Mouse (Mus musculus): Measurements from ENCODE around the gene Gm49355.
A peak's percentile ranks its signal among the peaks of the same experiment; 100 is the strongest.
"Not testable (repeated sequence)": the region's sequence is repeated elsewhere in the genome, so short reads cannot be mapped to it uniquely, and the experiment has no call there.

Gm49355 gene

DNA sequence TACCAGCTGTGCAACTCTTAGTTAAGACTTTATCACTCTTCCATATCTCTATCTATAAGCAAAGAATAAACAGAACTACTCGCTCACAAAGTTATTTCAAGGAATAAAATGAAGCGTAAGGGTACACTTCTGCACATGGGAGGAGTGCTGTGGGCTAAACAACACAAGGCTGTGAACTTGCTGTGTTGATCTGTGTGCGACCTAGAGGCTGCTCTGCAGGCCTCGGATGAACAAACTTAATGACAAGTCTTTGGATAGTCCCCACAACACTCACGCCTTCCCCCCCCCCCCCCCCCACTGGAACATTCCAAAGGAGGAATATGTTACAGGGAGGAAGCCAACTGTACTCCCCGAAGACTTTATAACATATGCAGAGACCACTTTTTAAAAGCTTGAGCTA lies at the start of gene Gm49355:
Gene Gm49355, plus strand, starts transcription at position 336 of the 400 bp plus-strand sequence.
- no peak for DNase-seq (ENCODE audit: low read depth in 1 of 2, low spot score in 2 of 2)

DNA sequence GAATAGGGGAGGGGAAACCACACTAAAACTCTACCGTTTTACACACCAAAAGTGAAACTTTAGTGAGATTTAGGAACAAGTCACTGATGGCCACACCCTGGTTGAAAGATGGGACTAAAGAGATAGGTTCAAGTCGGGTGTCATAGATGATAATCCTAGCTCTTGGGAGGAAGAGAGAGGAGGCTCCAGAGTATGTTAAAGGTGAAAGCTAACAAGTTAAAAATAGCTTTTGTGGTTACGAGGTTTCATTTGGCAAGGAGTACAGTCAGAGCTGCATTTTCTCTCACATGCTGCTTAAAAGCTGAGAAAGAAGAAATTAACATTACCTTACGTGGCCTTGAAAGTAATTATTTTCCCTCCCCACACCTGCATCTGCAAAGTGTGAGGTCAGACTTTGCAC lies 40.0 kb upstream of the Gm49355 start:
- no peak for DNase-seq (ENCODE audit: low read depth in 1 of 2, low spot score in 2 of 2)

GRCm38 (mm10) chr14:12276031-12276430 lies 7.7 kb upstream of the Gm49355 start:
- DNase-seq (ENCODE audit: low read depth in 1 of 2, low spot score in 2 of 2): no peak

DNA sequence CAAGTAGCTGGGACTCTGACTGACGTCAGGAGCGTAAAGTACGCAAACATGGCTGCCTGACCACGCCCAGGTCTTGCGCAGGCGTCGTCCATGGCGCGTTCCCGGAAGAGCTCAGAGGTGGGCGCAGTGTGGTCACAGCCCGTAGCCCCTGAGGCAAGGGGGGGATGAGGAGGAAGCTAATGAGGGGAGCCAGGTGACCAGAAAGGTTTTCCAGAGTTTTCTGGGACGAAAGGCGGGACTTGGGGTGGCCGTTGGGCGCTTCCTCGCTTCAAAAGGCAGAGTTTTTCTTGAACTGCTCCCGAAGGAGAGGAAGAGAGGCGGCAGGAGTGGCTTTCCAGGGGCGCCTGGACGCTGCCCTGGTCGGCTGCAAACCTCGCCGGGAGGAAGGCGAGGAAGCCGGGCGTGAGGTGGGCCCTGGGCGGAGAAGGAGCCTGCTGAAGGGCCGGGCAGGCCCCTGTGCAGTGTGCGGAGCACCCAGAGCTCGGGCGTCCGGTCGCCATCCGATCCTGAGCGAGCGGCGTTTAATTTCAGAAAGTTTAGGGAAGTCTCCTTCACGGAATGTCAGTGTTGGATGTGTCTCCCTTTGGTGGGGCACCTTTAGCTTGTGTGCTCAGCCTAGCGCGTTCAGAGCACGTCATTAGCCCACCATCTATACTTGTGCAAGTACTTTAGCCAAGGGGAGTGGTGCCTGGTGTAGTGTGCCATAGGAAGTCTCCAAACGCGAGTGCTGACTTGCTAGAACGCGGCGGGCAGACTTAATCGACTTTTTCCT lies 551 bp downstream of the Gm49355 start, which contains the start of gene 3830406C13Rik:
Gene 3830406C13Rik, plus strand, starts transcription at position 33 of the 772 bp plus-strand sequence.
- peak; percentile 30 to 54 for DNase-seq (ENCODE audit: low read depth in 1 of 2, low spot score in 2 of 2)

DNA sequence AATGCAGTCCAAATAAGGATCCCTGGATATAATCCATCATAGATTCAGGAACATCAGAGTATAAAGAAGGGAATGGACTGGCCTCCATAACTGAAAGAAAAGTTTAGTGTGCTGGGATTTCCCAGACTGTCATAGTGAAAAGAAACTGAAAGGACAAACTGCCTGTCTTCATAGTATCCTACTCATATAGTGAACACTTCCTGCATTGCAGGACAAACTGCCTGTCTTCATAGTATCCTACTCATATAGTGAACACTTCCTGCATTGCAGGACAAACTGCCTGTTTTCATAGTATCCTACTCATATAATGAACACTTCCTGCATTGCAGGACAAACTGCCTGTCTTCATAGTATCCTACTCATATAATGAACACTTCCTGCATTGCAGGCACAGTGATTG lies 6.0 kb downstream of the Gm49355 start:
- DNase-seq (ENCODE audit: low read depth in 1 of 2, low spot score in 2 of 2): not testable (repeated sequence)

GRCm38 (mm10) chr14:12296391-12296790 lies 12.6 kb downstream of the Gm49355 start:
- no peak for DNase-seq (ENCODE audit: low read depth in 1 of 2, low spot score in 2 of 2)

DNA sequence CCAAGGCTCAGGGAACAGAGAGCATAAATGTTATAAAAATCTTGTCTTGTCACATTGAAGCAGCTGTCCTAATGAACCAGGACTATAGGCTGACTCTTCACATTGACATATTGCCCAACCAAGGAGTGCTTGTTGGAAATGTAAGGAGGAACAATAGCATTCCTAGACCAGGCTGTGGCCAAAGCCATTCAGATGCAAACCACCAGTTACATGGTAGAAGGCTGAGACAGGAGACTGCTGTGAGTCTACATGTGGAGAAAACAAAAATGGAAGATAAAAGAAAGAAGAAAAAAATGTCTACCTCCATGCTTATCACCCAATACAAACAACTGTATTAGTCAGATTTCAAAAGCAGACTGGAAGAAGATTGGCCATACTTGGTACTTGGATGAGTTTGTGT lies 15.4 kb downstream of the Gm49355 start:
- DNase-seq (ENCODE audit: low read depth in 1 of 2, low spot score in 2 of 2): no peak

DNA sequence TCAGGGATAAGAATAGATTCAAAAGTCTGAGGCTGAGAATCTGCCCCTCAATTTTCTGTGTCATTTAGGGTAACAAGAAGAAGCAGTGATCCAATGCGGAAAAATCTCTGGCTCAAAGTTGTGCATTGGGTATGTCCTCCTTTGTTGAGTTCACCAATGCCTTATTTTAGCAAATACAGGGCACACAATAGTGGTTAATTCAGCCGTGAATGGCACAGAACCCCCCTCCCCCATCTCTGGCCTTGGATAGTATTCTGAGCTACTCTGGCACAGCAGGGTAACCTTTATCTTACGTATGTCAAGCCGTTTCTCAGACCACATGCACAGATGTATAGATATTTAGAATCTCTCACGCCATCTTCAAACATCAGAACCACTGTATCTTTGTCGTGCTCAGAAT lies 15.9 kb downstream of the Gm49355 start:
- no peak for DNase-seq (ENCODE audit: low read depth in 1 of 2, low spot score in 2 of 2)

DNA sequence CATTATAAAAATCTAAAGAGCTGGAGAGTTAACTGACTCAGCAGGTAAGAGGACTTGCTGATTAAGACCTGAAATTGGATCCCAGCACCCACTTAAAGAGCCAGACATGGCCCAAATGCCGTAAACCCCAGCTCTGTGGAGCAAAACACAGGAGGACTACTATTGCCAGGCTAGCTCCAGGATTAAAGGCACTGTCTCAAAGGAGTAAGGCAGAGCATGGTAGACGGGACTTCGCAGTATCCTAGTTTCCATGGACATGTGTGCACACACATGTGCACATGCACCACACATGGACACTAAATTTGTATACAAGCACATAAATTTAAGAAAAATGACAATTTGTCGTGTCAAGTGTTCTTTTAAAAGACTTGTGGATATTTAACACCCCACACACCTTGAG lies 16.5 kb downstream of the Gm49355 start:
- DNase-seq (ENCODE audit: low read depth in 1 of 2, low spot score in 2 of 2): no peak

- DNase-seq (ENCODE audit: low read depth in 1 of 2, low spot score in 2 of 2): no peak
Measured at GRCm38 (mm10) chr14:12300677-12301076, 16.9 kb downstream of the Gm49355 start.

DNA sequence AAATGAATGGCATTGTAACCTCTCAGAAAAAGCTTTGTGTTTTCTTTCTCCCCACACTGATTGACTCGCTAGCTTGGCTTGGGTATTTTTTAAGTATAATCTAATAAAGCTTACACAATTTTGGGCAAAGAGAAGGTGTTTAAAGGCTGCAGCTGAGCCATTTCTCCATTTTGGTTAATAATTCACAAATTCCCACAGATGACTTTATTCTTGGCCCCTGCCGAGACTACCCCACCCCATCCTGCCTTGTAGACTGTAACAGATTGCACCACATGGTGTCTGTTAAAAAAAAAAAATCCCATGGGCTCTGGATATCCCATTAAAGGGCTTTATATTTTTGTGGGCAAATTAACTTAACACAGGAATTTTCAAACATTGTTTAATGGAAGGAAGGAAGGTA lies 19.3 kb downstream of the Gm49355 start:
- DNase-seq (ENCODE audit: low read depth in 1 of 2, low spot score in 2 of 2): no peak

GRCm38 (mm10) chr14:12333622-12334021 lies 49.8 kb downstream of the Gm49355 start:
- DNase-seq (ENCODE audit: low read depth in 1 of 2, low spot score in 2 of 2): no peak

DNA sequence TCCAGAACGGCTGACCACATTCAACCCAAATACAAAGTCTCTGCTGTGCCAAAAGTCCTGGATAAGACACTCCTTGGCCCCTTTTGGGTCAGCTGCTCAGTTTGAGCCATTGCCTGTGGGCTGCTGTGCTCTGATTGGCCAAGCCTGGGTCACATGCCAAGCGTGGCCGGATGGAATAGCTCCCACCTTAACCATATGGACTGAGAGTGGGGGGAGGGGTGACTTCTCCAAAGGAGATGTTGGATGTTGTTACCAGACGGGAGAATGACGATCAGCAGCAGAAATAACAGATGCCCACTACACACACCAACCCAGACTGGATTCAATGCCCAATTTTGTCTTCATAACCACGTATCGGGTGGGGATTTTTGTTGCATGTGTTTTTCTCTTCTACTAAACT lies 51.1 kb downstream of the Gm49355 start:
- no peak for DNase-seq (ENCODE audit: low read depth in 1 of 2, low spot score in 2 of 2)

GRCm38 (mm10) chr14:12337421-12337997 lies 53.7 kb downstream of the Gm49355 start:
- no peak for DNase-seq (ENCODE audit: low read depth in 1 of 2, low spot score in 2 of 2)

GRCm38 (mm10) chr14:12337998-12338809 lies 54.4 kb downstream of the Gm49355 start:
- no peak for DNase-seq (ENCODE audit: low read depth in 1 of 2, low spot score in 2 of 2)

DNA sequence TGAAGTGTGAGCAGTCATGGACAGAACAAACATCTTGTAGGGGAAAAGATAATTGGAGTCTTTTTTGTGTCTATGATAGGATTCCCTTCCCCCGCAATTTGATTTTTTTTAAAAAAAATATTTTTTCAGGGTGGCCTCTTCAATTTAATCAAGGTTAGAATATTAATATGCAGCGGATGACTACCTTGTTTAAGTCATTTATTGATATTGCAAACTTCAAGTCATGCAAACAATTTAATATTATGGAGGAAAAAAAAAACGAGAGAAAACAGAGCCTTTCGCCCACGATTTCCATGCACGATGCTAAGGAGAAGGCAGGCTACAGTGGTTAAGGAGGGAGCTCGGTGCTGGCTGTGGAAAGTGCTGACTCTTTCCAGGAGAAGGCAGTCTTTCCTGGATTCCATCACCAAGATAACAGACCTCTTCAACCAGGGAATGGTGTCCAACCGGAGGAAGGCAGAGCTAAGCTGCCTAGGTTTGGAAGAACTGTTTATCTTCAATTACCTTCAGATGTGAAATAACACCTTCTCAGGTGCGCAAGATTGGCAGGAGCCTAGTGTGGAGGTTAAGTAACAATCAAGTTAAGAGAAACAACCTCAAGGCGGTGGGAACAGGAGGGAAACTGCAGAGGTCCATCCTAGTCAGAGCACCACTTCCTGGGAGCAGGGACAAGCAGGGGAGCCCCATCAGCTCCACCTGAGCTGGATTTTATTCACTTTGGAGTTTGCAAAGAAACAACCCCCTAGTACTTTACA lies 55.2 kb downstream of the Gm49355 start:
- DNase-seq (ENCODE audit: low read depth in 1 of 2, low spot score in 2 of 2): no peak

GRCm38 (mm10) chr14:12340238-12341074 lies 56.7 kb downstream of the Gm49355 start:
- DNase-seq (ENCODE audit: low read depth in 1 of 2, low spot score in 2 of 2): no peak

DNA sequence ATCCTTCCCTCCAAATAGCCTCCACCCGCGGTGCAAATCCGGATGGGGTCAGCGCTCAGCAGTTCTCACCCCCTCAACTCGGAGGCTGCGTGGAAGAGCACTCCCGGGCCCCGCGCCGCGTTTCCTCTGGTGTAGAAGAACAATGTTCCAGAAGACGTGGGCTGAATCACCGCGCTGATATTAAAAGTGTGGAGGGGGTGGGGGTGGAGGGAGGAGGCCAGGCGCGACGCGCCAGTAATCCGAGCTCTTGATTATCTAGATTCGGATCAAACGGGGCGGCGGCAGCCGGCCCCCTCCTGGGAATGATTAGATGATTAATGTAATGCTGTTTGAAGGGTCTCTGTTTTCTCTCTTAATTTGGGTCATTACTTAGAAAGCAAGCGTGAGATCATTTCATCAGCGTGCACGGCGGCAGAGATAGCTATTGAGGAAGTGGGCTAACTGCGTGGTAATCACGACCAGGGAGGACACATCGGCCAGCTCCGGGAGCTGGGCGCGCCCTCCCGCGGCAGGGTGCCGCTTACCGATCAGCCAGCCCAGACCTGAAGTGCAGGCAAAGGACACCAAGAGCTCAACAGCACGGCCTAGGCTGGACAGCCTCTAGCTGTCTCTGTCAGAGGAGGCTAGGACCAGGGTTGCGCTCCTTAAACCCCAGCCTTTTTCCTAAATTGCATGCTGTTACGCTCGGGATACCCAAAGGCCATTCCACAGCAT lies 57.5 kb downstream of the Gm49355 start:
- no peak for DNase-seq (ENCODE audit: low read depth in 1 of 2, low spot score in 2 of 2)

GRCm38 (mm10) chr14:12341789-12342457 lies 58.1 kb downstream of the Gm49355 start:
- DNase-seq (ENCODE audit: low read depth in 1 of 2, low spot score in 2 of 2): no peak

Measured in monocyte, adult 2 months (primary cell).